Mouse (Mus musculus): ENCODE data around the gene Afap1l2.

The Afap1l2 gene

DNA sequence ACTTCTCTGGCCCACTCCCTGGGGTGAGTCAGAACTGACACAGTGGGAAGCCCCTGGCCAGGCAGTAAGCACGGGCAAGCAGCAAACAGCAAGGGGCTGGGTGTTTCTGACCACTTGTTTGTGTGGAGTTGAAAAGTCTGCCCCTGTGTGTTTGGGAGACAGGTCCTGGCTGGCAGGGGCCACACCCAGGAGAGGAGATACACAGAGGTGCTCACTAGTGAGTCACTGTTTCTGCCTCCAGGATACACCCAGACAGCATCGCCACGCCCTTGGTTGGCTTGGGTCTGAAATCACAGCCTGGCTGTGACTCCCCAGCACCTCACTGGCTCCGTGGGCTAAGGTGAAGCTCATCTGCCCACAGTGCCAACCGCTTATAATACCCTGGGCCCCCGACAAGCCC is 72.9 kb downstream of the Afap1l2 start:
- no peak for DNase-seq

DNA sequence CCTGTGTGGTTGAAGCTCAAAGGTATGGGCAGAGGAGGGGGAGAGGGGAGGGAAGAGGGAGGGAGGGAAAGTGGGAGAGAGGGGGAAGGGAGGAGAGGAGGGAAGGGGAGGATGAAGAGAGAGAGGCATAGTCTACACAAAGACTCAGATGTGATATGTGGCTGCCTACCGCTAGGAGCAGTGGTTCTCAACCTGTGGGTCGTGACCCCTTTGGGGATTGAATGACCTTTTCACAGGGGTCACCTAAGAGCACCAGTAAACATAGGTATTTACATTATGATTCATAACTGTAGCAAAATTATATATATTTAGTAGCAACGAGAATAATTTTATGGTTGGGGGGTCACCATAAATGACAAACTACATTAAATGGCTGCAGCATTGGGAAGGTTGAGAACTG is 74.2 kb downstream of the Afap1l2 start:
- no peak for DNase-seq

DNA sequence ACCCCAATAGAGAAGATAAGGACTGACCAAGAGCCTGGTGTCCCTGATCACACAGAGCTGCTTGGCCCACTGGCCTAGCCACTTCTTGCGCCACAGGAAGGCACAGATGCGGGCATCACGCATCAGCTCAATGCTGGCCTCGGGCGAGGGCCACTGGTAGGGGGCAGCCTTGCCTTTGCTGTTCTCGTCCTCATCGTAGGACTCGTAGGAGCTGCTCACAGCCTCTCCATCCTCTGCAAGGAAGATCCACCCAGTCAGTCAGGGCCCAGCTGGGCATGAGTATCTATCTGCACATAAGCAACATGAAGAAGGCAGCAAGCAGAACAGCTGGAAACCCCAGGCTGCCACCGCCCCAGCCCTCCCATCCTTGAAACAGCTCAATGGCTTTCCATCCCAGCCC is 78.0 kb downstream of the Afap1l2 start:
- no peak for DNase-seq

DNA sequence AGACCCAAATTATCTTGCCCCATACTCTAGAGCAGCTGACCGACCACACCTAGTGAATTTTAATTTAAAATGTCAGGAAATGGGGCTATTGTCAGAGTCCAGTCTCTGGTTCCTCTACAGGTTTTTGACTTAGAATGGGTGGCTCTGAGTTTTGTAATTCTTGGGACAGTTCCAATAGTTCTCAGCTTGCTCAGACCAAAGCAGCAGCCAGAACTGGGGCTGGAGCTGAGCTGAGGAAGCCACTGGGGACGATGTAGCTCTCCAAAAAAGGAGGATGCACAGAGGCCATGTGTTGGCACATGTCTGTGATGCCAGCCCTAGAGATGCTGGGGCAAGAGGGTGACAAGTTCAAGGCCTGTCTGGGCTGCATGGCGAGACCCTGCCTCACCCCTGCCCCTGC is 78.6 kb downstream of the Afap1l2 start:
- DNase-seq = no peak

DNA sequence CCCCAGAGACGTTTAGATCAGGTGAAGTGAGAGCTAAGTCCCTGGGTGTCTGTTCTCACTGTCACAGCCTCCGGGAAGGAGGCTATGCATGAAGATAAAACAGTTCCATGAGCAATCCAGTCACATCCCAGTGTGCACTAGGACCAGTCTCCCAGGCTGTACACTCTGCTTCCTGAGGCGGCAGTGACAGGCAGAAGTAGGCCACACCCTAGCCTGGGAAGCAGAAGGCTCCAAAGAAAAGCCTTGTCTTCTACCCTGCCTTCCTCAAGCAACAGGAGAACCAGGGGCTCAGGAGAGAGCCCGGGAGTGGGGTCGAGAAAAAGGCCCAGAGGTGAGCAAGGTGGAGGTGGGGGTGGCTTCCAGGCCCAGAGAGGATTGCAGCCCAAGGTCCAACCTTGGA is 86.3 kb downstream of the Afap1l2 start:
- DNase-seq = no peak

DNA sequence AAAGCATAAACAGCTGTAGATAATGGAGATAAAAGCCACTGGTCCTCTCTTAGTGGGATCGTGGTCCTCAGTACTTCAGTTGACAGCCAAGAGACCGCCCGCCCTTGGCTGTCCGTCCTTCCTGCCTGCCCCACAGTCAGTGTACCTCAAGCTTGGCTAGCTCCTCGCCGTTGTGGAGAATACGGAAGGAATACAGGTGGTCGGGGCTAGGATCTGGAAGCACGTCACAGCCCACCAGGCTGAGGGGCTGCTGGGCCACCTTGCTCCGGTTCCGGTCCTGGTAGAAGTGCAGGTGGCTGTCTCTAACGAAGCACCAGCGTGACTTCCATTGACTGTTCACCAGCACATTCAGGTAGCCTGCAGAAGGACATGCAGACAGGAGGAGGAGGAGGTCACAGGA is 87.8 kb downstream of the Afap1l2 start:
- no peak for DNase-seq

DNA sequence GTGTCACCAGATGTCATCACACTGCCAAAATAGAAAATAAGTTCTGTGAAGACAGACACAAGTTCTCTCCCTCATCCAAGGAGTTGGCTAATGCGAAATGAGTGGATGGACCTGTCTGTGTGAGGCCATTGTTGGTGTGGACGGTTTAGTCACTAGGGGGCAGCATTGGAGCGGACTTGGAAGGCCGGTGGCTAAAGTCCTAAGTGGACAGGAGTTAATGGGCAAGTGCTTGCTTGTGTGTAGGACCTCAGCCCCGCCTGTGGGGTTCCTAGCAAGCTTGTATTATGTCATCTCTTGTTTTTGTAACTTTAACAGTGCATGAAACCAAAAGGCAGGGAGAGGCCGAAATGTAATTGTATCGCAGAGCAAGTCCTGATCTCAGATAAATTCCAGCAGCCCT is 88.4 kb downstream of the Afap1l2 start:
- DNase-seq = peak; percentile 95

DNA sequence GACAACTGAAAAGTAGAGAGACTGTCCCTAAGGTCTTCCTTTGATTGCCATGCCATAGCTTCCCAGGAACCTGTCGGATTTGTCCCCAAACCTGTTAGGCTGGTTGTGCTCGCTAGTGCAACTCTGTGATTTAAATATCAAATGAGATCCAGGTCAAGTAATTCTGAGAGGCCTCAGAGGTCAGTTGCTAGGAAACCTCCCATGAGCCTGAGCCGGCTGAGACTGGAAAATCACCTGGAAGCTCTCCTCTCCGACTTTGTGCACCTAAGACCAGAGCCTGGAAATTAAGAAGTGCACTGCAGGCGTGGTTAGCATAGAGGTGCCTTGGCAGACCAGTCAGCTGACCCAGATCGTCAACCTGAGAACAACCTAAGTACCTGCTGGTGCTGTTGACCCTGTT is 92.9 kb downstream of the Afap1l2 start:
- DNase-seq = peak; percentile 63

DNA sequence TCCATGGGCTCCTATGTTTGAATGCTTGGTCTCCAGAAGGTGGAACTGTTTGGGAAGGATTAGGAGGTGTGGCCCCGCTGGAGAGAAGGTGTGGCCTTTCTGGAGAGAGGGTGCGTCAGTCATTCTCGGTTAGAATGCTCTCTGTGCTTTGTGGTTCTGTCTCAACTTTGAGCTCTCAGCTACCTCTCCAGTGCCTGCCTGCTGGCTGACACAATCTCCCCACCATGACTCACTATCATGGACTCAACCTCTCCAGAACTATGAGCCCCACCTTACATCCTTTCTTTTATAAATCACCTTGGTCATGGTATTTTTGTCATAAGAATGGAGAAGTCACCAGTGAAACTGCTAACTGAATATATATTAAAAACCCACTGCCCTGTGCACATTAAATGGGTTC is 93.4 kb downstream of the Afap1l2 start:
- peak; percentile 4 for DNase-seq

DNA sequence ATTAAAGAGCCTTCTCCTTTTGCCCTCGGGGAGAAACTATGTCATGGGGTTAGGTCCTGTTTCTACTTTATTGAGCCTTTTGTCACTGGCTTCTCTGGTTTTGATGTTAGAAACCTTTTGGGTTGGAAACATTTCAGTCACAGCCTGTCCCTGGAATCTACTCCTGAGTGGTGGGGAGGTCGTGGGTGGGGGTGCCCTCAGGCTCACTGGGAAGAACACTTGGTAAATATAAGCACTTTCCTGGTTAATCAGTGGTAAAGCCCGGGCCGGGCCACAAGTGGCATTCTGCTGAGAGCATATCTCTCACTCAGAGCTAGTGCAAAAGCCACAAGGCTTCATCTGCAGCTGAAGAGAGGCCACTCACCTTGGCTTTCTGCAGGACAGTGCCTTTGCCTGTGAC is 94.3 kb downstream of the Afap1l2 start:
- DNase-seq = no peak

DNA sequence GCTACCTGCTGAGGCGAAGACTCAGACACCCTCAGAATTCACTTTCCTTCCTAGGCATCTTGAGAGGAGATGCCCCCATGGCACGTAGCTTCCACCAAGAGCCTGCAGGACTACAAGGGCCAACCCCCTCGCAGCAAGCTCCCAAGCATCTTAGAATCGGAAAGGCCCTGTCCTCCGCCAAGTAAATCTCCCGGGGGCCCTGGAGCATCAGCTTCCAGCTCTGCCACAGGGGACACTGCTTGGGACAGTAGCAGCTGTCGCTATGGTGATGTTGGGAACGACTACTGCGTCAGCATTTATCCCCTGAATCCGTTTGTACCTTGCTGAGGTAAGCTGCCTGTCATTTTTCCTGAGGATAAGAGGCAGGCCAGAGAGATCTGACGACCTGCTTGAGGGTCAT is 97.5 kb downstream of the Afap1l2 start:
- no peak for DNase-seq

DNA sequence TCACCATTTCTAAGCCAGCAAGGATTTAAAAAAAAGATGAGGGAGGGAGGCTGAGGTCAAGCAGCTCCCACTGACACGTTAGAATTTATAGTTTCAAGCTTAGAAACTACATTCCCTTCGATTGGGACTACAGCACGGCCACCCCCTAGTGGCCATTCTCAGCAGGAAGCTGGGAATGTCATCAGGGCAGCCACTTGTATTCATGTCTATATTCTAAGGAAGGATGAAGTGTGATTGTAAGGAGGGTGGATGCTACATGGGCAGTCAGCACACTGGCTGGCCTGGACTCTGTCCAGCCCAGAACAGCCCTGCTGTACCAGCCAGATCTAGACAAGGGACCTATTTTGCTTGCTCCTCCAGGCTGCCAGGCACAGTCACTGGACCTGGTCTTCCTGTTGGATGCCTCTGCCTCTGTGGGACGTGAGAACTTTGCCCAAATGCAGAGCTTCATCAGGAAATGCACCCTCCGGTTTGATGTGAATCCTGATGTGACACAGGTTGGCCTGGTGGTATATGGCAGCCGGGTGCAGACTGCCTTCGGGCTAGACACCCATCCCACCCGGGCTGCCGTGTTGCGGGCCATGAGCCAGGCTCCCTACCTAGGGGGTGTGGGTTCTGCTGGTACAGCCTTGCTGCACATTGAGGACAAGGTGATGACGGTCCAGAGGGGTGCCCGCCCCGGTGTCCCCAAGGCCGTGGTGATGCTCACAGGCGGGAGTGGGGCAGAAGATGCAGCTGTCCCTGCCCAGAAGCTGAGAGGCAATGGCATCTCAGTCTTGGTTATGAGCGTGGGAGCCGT is 99.4 kb downstream of the Afap1l2 start:
- DNase-seq = peak; percentile 66

DNA sequence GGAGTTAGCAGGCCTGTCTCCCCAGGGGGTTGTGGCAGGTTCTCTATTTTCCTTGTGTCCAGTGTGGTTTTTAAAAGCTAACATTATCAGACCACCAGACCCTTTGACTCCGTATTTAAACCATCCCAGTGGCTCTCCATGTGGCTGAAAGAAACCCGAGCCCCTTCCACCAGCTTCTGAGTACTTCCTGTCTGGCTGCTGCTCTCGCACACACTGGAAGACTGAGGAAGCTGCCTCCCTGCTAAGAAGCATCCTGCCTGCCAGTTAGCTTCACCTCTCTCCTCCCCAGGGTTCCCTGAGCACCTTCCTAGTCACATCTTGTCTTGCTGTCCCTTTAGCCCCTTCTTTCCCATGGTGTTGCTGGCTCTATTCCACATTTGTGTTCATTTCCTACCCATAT is 100.2 kb downstream of the Afap1l2 start:
- no peak for DNase-seq

DNA sequence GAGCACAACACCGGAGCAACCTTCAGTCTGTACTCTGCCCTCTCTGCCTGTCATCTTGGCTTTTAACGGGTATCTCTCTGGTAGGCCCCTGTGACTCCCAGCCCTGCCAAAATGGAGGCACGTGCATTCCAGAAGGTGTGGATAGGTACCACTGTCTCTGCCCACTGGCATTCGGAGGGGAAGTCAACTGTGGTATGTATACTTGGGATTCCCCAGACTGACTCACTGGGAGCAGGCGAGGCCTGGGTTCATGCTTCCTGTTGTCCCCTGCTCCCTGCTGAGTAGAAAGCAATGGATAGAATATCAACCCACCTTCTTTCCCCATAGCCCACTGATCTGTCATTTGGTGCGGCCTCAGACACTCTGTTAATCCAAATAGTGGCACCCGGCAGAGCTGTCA is 102.6 kb downstream of the Afap1l2 start:
- no peak for DNase-seq

DNA sequence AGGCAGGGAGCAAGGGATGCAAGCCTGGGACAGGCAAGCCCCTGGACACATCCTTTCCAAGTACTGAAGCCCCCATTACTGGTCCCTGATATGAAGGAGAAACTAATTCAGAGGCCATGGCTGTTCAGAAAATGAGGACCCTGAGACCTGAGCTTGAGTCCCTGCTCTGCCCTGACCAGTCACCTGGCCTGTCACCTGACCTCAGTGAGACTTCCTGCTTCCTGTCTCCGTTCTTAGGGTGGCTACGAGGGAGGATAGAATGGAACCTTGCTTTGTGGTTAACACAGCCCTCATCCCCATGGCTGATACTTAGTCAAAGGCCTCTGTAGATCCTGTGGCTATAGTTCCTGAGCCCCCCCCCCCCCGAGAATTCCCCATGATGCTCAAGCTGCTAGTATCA is 103.9 kb downstream of the Afap1l2 start:
- DNase-seq = no peak

DNA sequence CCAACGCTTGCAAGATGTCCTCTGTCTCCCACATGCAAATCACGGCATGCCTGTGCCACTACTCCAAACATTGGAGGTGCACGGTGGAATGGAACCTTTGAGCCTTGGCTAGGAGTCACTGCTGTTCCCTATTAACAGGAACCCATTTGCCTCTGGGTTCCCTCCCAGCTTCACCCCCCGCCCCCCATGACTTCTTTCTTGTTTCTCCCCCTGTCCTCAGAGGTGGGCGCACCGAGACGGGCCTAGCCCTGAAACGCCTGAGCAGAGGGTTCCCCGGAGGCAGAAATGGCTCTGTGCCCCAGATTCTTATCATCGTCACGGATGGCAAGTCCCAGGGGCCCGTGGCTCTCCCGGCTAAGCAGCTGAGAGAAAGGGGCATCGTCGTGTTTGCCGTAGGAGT is 110.4 kb downstream of the Afap1l2 start:
- DNase-seq = no peak

DNA sequence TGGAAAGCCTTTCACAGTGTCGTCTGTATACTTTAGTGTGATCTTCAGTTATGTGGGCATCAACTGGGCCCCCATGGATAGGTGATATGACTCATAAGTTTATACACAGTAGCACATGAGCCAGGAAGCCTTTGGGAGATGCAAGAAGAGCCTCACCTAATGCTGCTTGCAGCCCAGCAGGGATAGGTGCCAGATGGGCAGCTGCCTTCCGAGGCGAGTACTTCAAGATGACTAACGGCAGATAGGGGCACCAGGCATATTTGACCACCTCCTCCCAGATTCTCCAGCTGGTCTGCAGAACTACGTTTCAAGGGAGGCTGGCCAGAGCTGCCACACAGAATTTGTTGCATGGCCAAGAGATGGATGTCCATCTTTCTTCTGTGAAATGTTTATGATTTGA is 114.7 kb downstream of the Afap1l2 start:
- DNase-seq = no peak

DNA sequence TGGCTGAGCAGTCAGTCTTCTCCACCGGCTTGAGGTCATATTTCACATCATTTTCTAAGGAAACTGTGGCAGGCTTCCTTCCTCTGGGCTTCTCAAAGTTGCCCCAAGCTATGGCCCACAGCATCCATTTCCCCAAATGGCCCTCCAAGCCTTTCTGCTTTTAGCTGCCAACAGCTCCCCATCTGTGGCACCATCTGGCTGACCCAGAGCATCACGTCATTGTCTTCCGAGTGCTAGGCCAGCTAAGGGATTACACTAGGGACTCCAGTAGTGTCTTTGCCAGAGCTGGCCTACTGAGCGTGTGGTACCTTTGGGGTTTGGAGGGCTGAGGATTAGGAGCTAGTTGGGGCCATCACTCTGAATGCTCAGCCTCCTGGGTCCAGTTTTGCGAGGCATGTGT is 115.4 kb downstream of the Afap1l2 start:
- DNase-seq = no peak

DNA sequence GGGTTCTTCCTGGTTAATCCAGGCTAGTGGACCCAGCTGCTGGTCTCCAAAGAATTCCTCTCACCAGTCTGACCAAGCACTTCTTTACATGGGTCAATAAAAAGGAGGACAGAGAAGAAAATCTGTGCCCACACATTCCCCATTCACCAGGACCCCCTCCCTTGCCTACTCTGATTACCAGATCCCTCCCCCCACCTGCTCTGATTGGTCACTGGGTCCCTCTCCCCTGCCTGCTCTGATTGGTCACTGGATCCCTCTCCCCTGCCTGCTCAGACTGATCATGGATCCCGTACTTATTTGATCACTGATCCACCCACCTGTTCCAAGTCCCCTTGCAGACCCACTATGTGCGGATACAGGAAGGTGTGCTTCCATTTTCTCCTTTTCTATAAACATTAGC is 116.6 kb downstream of the Afap1l2 start:
- no peak for DNase-seq

DNA sequence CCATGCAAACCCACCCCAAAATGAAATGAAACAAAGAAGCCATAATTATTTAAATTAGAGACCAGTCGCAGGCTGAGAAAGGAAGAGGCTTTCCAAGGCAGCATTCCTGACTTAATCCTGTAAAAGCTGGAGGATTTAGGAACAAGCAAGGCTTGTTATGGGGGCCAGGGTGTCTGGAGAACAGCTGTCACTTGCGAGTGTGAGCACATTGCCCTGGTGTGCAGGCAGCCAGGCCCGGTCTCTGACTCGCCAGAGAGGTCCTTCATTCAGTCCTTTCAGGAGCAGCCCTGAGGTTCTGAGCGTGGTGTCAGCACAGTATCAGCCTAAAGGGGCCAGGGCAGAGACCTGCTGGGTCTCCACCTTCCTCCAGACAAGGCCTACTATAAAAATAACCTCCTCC is 119.4 kb downstream of the Afap1l2 start:
- DNase-seq = no peak

DNA sequence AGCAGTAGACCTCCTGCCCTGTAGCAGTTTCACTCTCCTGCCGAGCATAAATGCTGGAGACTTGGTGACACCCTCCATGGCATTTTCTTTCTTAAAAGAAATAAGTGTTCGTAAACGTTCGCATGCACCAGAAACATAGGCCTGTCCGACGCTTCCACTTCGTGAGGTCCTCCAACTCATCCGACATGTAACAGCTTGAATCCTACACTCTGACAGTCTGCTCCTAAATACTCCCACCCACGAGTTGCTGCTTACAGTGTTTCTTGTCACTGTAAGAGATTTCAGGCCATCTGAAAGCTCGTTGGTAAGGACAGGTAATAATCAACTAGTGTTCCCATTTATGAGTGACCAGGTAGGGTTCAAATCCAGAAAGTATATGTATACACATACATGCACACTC is 120.1 kb downstream of the Afap1l2 start:
- DNase-seq = no peak

DNA sequence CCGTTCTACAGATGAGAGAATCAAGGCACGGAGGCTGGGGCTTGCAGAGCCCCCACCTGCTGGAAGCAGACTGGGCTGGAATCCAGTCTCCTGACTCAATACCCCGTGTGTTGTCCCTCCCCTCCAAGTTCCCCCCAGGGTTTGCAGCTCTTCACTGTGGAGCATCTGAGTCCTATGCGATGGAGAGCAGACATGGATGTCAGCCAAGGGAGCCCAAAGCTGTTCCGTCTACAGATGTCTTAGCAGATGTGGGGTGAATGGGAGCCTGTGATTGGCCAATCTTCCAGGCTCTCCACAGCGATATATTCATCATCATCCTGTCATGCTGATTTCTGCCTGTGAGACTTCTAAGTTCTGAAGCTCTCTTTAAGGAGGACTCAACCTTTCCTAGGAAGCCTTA is 130.7 kb downstream of the Afap1l2 start:
- DNase-seq = no peak

DNA sequence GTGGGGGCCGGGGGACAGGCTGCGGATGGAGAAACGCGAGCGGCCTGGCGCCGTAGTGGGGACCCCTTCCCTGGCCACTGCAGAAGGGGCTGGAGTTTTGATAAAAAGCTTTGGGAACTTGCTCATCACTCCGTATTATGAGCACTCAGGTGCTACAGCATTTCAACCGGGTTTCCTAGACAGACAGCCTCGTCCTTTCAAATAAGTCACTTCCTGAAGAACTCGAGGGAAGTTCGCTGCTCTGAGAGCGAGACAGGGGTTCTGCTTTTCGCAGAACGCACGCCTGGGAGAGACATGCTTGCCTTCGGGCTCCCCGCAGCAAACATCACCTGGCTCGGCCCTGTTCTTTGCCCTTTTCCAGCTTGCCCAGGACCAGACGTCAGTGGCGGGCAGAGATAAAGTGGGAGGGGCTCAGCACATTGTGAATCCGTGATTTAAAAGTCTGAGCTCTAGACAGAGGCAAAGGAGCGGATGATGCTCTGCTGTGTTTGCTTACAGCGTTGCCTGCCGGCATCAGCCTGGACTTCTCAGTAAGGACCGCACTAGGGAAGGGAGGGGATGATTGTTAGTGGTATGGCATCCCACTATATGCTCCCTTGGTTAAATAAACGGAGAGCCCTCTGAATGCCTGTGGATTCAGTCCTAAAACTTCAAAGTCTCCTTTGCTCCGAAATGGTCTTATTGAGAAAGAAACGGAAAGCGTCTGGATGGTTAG is 133.3 kb downstream of the Afap1l2 start:
- no peak for DNase-seq

DNA sequence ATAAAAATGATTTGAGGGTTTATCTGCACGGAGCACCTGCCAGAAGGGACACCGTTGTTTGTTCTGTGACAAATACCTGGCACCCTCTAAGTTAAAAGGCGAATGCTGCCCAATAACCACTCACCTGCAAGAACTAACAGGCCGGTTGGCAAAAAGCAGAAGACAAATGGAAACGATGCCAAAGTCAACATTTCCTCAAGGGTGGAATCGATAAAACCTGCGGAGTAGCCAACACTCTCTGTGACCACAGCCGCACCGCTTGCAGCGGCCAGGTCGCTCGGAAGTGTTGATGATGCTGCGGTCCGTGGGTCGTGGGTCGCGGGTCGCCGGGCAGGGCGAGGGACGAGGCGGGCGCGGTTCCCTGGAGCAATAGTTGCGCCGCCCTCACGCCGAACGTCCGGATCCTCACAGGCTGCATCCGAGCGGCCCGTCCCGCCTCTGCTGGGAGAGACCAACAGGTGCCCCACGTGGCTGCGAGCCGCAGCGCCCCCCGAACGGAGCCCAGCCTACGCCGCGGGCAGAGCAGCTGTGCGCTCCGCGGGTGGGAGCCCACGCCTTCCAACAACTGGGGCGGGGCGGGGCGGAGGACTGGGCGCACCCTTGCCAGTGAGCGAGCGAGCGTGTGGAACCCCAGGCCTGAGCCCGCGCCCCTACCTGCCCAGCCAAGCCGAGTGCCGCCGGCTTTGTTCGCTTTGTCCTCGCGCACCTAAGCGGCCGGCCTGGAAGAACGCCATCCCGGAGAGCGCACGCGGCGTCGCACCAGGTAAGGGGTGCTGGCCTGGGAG is 134.0 kb downstream of the Afap1l2 start, which contains the start of gene Vwa2:
Gene Vwa2, plus strand, starts transcription at position 434 of the 785 bp plus-strand sequence.
- DNase-seq = peak; percentile 33
